Mouse (Mus musculus) MEL (cell line): ENCODE data around the gene Tcf15. TPM values are rescaled to one million over a fixed set of nuclear protein-coding genes. Genes with fewer than 3 reads are reported as not detected.

ENCODE experiments used
- DNase-seq: peaks from one replicate; pipeline ENCODE4 v3.0.0; 2011; ENCODE audit warnings: low read depth, low spot score
- H3K27ac ChIP-seq: 2 replicates; pipeline ENCODE4 v1.5.1; 2012; ENCODE audit warnings: low read depth, mild to moderate bottlenecking, control low read depth, low read length, moderate library complexity; ENCODE audit not compliant: control insufficient read depth
- H3K27me3 ChIP-seq, 2 experiments: fragments of 150-350 bp in 1 of 2; sonication (generic) in 1 of 2; 2 replicates each; pipeline ENCODE4 v1.6.1; 2012; ENCODE audit warnings: low read length in 2 of 2, mild to moderate bottlenecking in 2 of 2, improper control_type of control experiment in 1 of 2, moderate library complexity in 1 of 2; ENCODE audit not compliant: insufficient read depth in 2 of 2, control insufficient read depth in 1 of 2
- H3K36me3 ChIP-seq, 2 experiments: 2 replicates each; pipeline ENCODE4 v1.6.1; 2012 to 2014; ENCODE audit warnings: low read length in 2 of 2, improper control_type of control experiment in 1 of 2, inconsistent platforms in 1 of 2, mild to moderate bottlenecking in 1 of 2; ENCODE audit not compliant: insufficient read depth in 2 of 2, control insufficient read depth in 1 of 2
- H3K4me1 ChIP-seq, 2 experiments: fragments of 150-350 bp in 1 of 2; sonication (generic) in 1 of 2; 2 replicates each; pipeline ENCODE4 v1.6.1; 2012; ENCODE audit warnings: low read length in 2 of 2, improper control_type of control experiment in 1 of 2, mild to moderate bottlenecking in 1 of 2; ENCODE audit not compliant: insufficient read depth in 2 of 2, control insufficient read depth in 1 of 2
- H3K4me3 ChIP-seq, 2 experiments: fragments of 150-350 bp in 1 of 2; sonication (generic) in 1 of 2; 2 replicates each; pipeline ENCODE4 v1.5.1; 2012; ENCODE audit warnings: low read depth in 2 of 2, low read length in 2 of 2, mild to moderate bottlenecking in 2 of 2, moderate library complexity in 2 of 2, control low read depth in 1 of 2, improper control_type of control experiment in 1 of 2; ENCODE audit not compliant: control insufficient read depth in 1 of 2, insufficient read depth in 1 of 2
- H3K79me2 ChIP-seq: 2 replicates; pipeline ENCODE4 v1.6.1; 2012; ENCODE audit warnings: mild to moderate bottlenecking, low read length, moderate library complexity; ENCODE audit not compliant: control insufficient read depth, poor library complexity, insufficient read depth
- H3K9ac ChIP-seq: 2 replicates; pipeline ENCODE4 v1.6.1; 2012; ENCODE audit warnings: low read depth, mild to moderate bottlenecking, control low read depth, low read length, moderate library complexity; ENCODE audit not compliant: control insufficient read depth, poor library complexity, severe bottlenecking
- H3K9me3 ChIP-seq: fragments of 150-350 bp; sonication (generic); replicated peaks from 2 replicates; pipeline ENCODE4 v1.6.1; 2012; ENCODE audit warnings: mild to moderate bottlenecking, low read length, improper control_type of control experiment, moderate library complexity; ENCODE audit not compliant: insufficient read depth
- CHD2 ChIP-seq: IDR thresholded peaks from 2 replicates; pipeline ENCODE4 v1.6.1; 2011; ENCODE audit warnings: low read length, improper control_type of control experiment
- CTCF ChIP-seq, 3 experiments: IDR thresholded peaks in 2 of 3; conservative IDR thresholded peaks in 1 of 3; 2 replicates each; pipeline ENCODE4 v1.5.1; 2011 to 2012; ENCODE audit warnings: low read length in 3 of 3, low read depth in 2 of 3, mild to moderate bottlenecking in 2 of 3, improper control_type of control experiment in 1 of 3, inconsistent platforms in 1 of 3, mixed read lengths in 1 of 3, moderate library complexity in 1 of 3; ENCODE audit not compliant: control insufficient read depth in 1 of 3, insufficient read depth in 1 of 3, poor library complexity in 1 of 3, severe bottlenecking in 1 of 3
- EP300 ChIP-seq, 2 experiments: IDR thresholded peaks; 2 replicates each; pipeline ENCODE4 v1.6.1; 2011; ENCODE audit warnings: improper control_type of control experiment in 2 of 2, low read length in 2 of 2, low read depth in 1 of 2, mild to moderate bottlenecking in 1 of 2
- ETS1 ChIP-seq: IDR thresholded peaks from 2 replicates; pipeline ENCODE4 v1.6.1; 2012; ENCODE audit warnings: low read depth, mild to moderate bottlenecking, inconsistent platforms, low read length, improper control_type of control experiment, moderate library complexity
- JUND ChIP-seq: IDR thresholded peaks from 2 replicates; pipeline ENCODE4 v1.6.1; 2011; ENCODE audit warnings: low read depth, mild to moderate bottlenecking, improper control_type of control experiment, low read length
- MAFK ChIP-seq: IDR thresholded peaks from 2 replicates; pipeline ENCODE4 v1.6.1; 2011; ENCODE audit warnings: low read depth, mild to moderate bottlenecking, low read length, improper control_type of control experiment, borderline replicate concordance
- MAZ ChIP-seq: IDR thresholded peaks from 2 replicates; pipeline ENCODE4 v1.6.1; 2012; ENCODE audit warnings: low read depth, mild to moderate bottlenecking, inconsistent platforms, low read length, improper control_type of control experiment
- NELFE ChIP-seq: IDR thresholded peaks from 2 replicates; pipeline ENCODE4 v1.6.1; 2011; ENCODE audit warnings: low read depth, low read length, improper control_type of control experiment
- NRF1 ChIP-seq: IDR thresholded peaks from 2 replicates; pipeline ENCODE4 v1.6.1; 2014; ENCODE audit warnings: low read depth, mild to moderate bottlenecking, inconsistent platforms, low read length, improper control_type of control experiment, moderate library complexity; ENCODE audit not compliant: poor library complexity, insufficient read depth, severe bottlenecking
- RCOR1 ChIP-seq: IDR thresholded peaks from 2 replicates; pipeline ENCODE4 v1.6.1; 2012; ENCODE audit warnings: low read depth, mild to moderate bottlenecking, inconsistent platforms, low read length, improper control_type of control experiment
- SMC3 ChIP-seq: IDR thresholded peaks from 2 replicates; pipeline ENCODE4 v1.6.1; 2011; ENCODE audit warnings: low read depth, low read length, improper control_type of control experiment
- ZKSCAN1 ChIP-seq: IDR thresholded peaks from 2 replicates; pipeline ENCODE4 v1.6.1; 2012; ENCODE audit warnings: low read depth, mild to moderate bottlenecking, inconsistent platforms, low read length, improper control_type of control experiment, moderate library complexity
- ZMIZ1 ChIP-seq: IDR thresholded peaks from 2 replicates; pipeline ENCODE4 v1.6.1; 2012; ENCODE audit warnings: low read depth, mild to moderate bottlenecking, inconsistent platforms, low read length, improper control_type of control experiment, moderate library complexity
- polyA plus RNA-seq, 2 experiments: library from polyadenylated mRNA; stranded (reverse) in 1 of 2; unstranded in 1 of 2; fragments of >175 nt in 1 of 2; fragments of >200 nt in 1 of 2; gene quantifications; 2 replicates each; pipeline versions ENCODE4 v1.2.1 to v1.2.4; 2012; ENCODE audit warnings: low replicate concordance in 2 of 2, low read depth in 1 of 2; ENCODE audit not compliant: insufficient read length in 2 of 2, insufficient read depth in 1 of 2, missing spikeins in 1 of 2
- total RNA-seq: library from RNA; depleted of rRNA; stranded (reverse); fragments of 300-350 nt; gene quantifications from 2 replicates; pipeline ENCODE4 v1.2.3, GENCODE M21; 2012

The Tcf15 gene
- total and polyA plus RNA-seq, 3 experiments: not detected

DNA sequence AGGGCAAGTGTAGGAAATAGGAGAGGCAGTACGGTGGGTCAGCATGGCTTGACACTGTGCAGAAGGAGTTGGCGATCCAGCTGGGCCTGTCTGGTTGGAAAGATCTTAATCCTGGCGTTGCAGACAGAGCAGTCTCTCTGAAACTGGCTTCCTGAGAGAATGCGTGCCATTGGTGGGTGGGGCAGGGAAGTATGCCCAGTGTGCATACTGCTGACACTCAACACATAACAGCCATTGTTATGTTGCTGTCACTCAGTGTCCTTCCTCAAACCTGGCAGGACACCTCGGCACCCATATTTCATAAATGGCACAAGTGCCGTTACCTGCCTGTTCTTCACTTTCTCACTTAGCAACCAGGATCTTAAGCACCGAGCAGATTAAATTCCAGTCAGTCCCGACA lies 10.7 kb upstream of the Tcf15 start:
- no peaks in the 10 kb centered on the region; a peak in 1 of 4 replicates for H3K4me1 ChIP-seq
- no peak overlapping the region for H3K9ac ChIP-seq
- H3K4me3 ChIP-seq: no peak overlapping the region
- H3K27ac ChIP-seq: no peak overlapping the region
- no peaks in the 10 kb centered on the region for H3K36me3 ChIP-seq
- no peak for DNase-seq
- H3K27me3 ChIP-seq: peaks cover 0 to 1% of the 10 kb centered on the region in 2 experiments; a peak in 3 of 4 replicates
- no peaks in the 10 kb centered on the region for H3K9me3 ChIP-seq
- H3K79me2 ChIP-seq: no peaks in the 10 kb centered on the region
- TF ChIP-seq NELFE: no peak
- no peak for TF ChIP-seq MAFK
- no peak for TF ChIP-seq MAZ
- TF ChIP-seq ZMIZ1: no peak
- no peak for TF ChIP-seq NRF1
- no peak for TF ChIP-seq EP300 (IDR thresholded peaks at IDR 0.05; ENCODE audit: low read depth in 1 of 2, low read length in 2 of 2)
- TF ChIP-seq RCOR1: no peak
- no peak for TF ChIP-seq ZKSCAN1

DNA sequence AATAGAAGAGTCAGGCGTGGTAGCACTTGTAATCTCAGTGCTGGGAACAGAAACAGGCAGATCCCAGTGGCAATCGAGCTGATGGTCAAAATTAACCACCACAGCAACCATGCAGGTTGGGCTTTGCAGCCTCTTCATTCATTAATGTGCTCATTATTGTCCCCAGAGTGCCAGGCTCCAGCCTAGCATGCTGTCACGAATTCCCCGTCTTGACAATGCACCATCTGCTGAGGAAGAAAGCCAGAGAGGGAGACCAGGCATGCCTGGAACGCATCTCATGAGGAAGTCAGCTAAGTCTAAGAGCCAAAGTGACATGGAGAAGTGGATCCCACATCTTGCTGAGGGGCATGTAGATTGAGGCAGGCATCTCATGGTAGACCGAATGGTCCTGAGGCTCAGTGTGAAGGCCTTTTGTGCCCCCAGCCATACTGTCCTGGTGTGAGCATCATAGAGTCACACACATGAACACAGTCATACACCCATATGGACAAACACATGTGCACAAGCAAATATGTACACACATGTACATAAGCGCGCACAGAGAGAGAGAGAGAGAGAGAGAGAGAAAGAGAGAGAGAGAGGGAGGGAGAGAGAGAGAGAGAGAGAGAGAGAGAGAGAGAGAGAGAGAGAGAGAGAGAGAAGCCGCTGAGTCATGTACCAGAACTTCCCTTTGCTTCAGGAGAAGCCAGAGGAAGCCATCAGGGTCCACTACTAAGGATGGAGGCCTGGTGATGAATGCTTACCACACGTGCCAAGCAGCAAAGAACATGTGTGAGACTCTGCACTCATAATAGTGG lies 4.0 kb upstream of the Tcf15 start:
- DNase-seq: no peak
- no peaks in the 10 kb centered on the region for H3K36me3 ChIP-seq
- H3K9me3 ChIP-seq: no peaks in the 10 kb centered on the region
- no peaks in the 10 kb centered on the region for H3K79me2 ChIP-seq
- no peak overlapping the region for H3K4me3 ChIP-seq
- TF ChIP-seq JUND (peak; percentile 90), CHD2 (no peak)
- H3K27me3 ChIP-seq: peaks cover 0 to 1% of the 10 kb centered on the region in 2 experiments; a peak in 2 of 4 replicates
- no peaks in the 10 kb centered on the region for H3K4me1 ChIP-seq
- no peak overlapping the region for H3K27ac ChIP-seq
- no peak overlapping the region for H3K9ac ChIP-seq

DNA sequence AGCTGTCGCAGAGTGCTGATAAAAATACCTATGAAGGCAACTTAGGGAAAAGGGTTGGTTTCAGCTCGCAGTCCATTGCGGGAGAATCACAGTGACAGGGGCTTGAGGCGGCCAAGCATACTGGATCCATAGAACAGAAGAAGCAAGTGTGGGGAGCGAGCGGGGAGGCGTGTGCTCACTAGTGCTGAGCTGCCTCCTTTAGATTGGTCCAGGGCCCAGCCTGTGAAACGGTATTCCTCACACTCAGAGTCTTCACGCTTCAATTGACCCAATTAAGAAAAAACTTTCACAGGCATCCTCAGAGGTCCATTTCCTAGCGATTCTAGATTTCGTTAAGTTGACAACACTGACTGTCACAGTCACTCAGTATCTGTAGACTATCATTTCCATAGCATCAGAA lies 2.4 kb upstream of the Tcf15 start:
- no peak overlapping the region for H3K4me3 ChIP-seq
- TF ChIP-seq ETS1 (no peak), CTCF (IDR thresholded peaks at IDR 0.05 in 2 of 3, conservative IDR thresholded peaks at IDR 0.05 in 1 of 3; ENCODE audit: control insufficient read depth in 1 of 3, insufficient read depth in 1 of 3, low read depth in 2 of 3, low read length in 3 of 3, poor library complexity in 1 of 3, severe bottlenecking in 1 of 3) (no peak), SMC3 (no peak)
- H3K9ac ChIP-seq: no peak overlapping the region
- H3K27ac ChIP-seq: no peak overlapping the region
- no peaks in the 10 kb centered on the region for H3K79me2 ChIP-seq
- no peak for DNase-seq
- H3K4me1 ChIP-seq: no peaks in the 10 kb centered on the region
- peaks cover 0 to 1% of the 10 kb centered on the region in 2 experiments; a peak in 1 of 4 replicates for H3K27me3 ChIP-seq
- H3K36me3 ChIP-seq: no peaks in the 10 kb centered on the region
- no peaks in the 10 kb centered on the region for H3K9me3 ChIP-seq
